Mouse (Mus musculus) mesoderm, embryonic 11.5 days (tissue): ENCODE results near the gene Xkr7.

Experiments used
- DNase-seq: peaks from one replicate; pipeline ENCODE4 v3.0.0-alpha.2; 2012; ENCODE audit warnings: low read depth, low spot score

Gene Xkr7

GRCm38 (mm10) chr2:153032973-153033372 is 1.3 kb downstream of the Xkr7 start:
- no peak for DNase-seq

- no peak for DNase-seq
Observed at GRCm38 (mm10) chr2:153033545-153034230, 2.0 kb downstream of the Xkr7 start.

- no peak for DNase-seq
Observed at GRCm38 (mm10) chr2:153036690-153037089, 5.0 kb downstream of the Xkr7 start.

GRCm38 (mm10) chr2:153043886-153044285 is 12.2 kb downstream of the Xkr7 start:
- DNase-seq: no peak

GRCm38 (mm10) chr2:153045884-153046299 is 14.2 kb downstream of the Xkr7 start:
- DNase-seq: no peak

- DNase-seq: peak; percentile 53
Observed at GRCm38 (mm10) chr2:153047828-153048465, 16.3 kb downstream of the Xkr7 start.

- no peak for DNase-seq
Observed at GRCm38 (mm10) chr2:153049288-153049996, 17.8 kb downstream of the Xkr7 start.

- no peak for DNase-seq
Observed at GRCm38 (mm10) chr2:153049997-153050358, 18.3 kb downstream of the Xkr7 start.

- no peak for DNase-seq
Observed at GRCm38 (mm10) chr2:153051095-153051494, 19.4 kb downstream of the Xkr7 start.

GRCm38 (mm10) chr2:153051537-153051936 is 19.9 kb downstream of the Xkr7 start:
- no peak for DNase-seq

GRCm38 (mm10) chr2:153052700-153053351 is 21.2 kb downstream of the Xkr7 start:
- DNase-seq: no peak

GRCm38 (mm10) chr2:153053896-153054295 is 22.2 kb downstream of the Xkr7 start:
- no peak for DNase-seq

- DNase-seq: no peak
Observed at GRCm38 (mm10) chr2:153055270-153055920, 23.7 kb downstream of the Xkr7 start.

GRCm38 (mm10) chr2:153058365-153058764 is 26.7 kb downstream of the Xkr7 start:
- DNase-seq: no peak

- DNase-seq: no peak
Observed at GRCm38 (mm10) chr2:153060216-153060615, 28.6 kb downstream of the Xkr7 start.

- DNase-seq: no peak
Observed at GRCm38 (mm10) chr2:153063394-153063793, 31.7 kb downstream of the Xkr7 start.

- no peak for DNase-seq
Observed at GRCm38 (mm10) chr2:153064190-153064970, 32.7 kb downstream of the Xkr7 start.

- no peak for DNase-seq
Observed at GRCm38 (mm10) chr2:153065747-153066508, 34.3 kb downstream of the Xkr7 start, which contains the start of gene Ccm2l. Gene Ccm2l (plus strand): TSS chr2:153065955.

GRCm38 (mm10) chr2:153066991-153067390 is 35.3 kb downstream of the Xkr7 start:
- no peak for DNase-seq
